Mouse (Mus musculus): ENCODE measurements at regions not wholly inside any gene's neighbourhood (a gene's known extent, or its start where the extent isn't known, plus 50 kb on each side); places are given as distances from the start of the nearest gene placed in this dataset.

DNA sequence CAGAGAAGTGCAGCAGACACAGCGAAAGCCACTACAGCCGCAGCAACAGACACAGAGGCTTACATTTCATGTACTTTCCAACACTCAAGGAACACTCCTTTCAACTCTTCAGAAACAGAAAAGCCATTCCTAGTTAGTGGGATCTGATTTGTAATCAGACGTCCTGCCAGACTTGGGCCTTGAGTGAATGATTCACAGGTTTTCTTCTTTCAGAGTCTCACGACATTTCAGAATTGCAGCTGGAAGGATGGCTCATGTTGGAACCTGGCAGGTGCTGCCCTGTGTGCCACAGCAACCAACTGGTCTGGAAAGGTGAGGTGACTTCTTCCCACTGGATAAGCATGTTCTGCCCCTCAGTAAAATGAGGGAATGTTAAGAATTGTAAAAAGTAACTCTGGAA is 149.8 kb upstream of the Zfp706 start:
- H3K4me2 ChIP-seq (replicated peaks; ENCODE audit: low read depth) = no peak overlapping the region
- no peaks in the 10 kb centered on the region for H3K27me3 ChIP-seq (replicated peaks; ENCODE audit: control insufficient read depth, insufficient read depth, low read length)
- no peaks in the 10 kb centered on the region for H3K9me3 ChIP-seq (ENCODE audit: control insufficient read depth)
- no peak overlapping the region for H3K9ac ChIP-seq (ENCODE audit: low read depth, low read length)
- no peak for ATAC-seq
- H3K4me1 ChIP-seq (replicated peaks; ENCODE audit: control insufficient read depth, insufficient read depth, low read length) = no peaks in the 10 kb centered on the region
- no peak for TF ChIP-seq CTCF (IDR thresholded peaks at IDR 0.05; ENCODE audit: low read depth)
- no peak overlapping the region for H3K4me3 ChIP-seq (ENCODE audit: low read depth, low read length)
- WGBS = 46% methylated on average over 4 of the region's 4 CpGs
- H3K36me3 ChIP-seq (ENCODE audit: control insufficient read depth, insufficient read depth) = no peaks in the 10 kb centered on the region
- H3K27ac ChIP-seq (ENCODE audit: low read depth, low read length) = no peak overlapping the region

GRCm38 (mm10) chr15:37154934-37155333 is 147.4 kb upstream of the Zfp706 start:
- ATAC-seq = no peak

GRCm38 (mm10) chr15:37153177-37153576 is 145.6 kb upstream of the Zfp706 start:
- Histone ChIP-seq H3K4me3 (ENCODE audit: low read depth, low read length) (no peak overlapping the region), H3K27me3 (replicated peaks; ENCODE audit: control insufficient read depth, insufficient read depth, low read length) (no peaks in the 10 kb centered on the region), H3K27ac (ENCODE audit: low read depth, low read length) (no peak overlapping the region), H3K36me3 (ENCODE audit: control insufficient read depth, insufficient read depth) (no peaks in the 10 kb centered on the region), H3K9ac (ENCODE audit: low read depth, low read length) (no peak overlapping the region), H3K4me1 (replicated peaks; ENCODE audit: control insufficient read depth, insufficient read depth, low read length) (no peaks in the 10 kb centered on the region), H3K4me2 (replicated peaks; ENCODE audit: low read depth) (no peak overlapping the region), H3K9me3 (ENCODE audit: control insufficient read depth) (no peaks in the 10 kb centered on the region)
- no peak for ATAC-seq
- no peak for TF ChIP-seq CTCF (IDR thresholded peaks at IDR 0.05; ENCODE audit: low read depth)
- WGBS = 76% methylated on average over 6 of the region's 6 CpGs

More at GRCm38 (mm10) chr15:37154934-37155333, 147.4 kb upstream of the Zfp706 start:
- Histone ChIP-seq H3K27ac (ENCODE audit: low read depth, low read length) (no peak overlapping the region), H3K4me3 (ENCODE audit: low read depth, low read length) (no peak overlapping the region), H3K9me3 (ENCODE audit: control insufficient read depth) (no peaks in the 10 kb centered on the region), H3K4me2 (replicated peaks; ENCODE audit: low read depth) (no peak overlapping the region), H3K9ac (ENCODE audit: low read depth, low read length) (no peak overlapping the region), H3K27me3 (replicated peaks; ENCODE audit: control insufficient read depth, insufficient read depth, low read length) (no peaks in the 10 kb centered on the region), H3K4me1 (replicated peaks; ENCODE audit: control insufficient read depth, insufficient read depth, low read length) (no peaks in the 10 kb centered on the region), H3K36me3 (ENCODE audit: control insufficient read depth, insufficient read depth) (no peaks in the 10 kb centered on the region)
- 89% methylated on average over 4 of the region's 4 CpGs for WGBS
- no peak for TF ChIP-seq CTCF (IDR thresholded peaks at IDR 0.05; ENCODE audit: low read depth)

- Histone ChIP-seq H3K4me3 (ENCODE audit: low read depth, low read length) (peak overlapping the region; percentile 56), H3K36me3 (ENCODE audit: control insufficient read depth, insufficient read depth) (no peaks in the 10 kb centered on the region), H3K4me1 (replicated peaks; ENCODE audit: control insufficient read depth, insufficient read depth, low read length) (0 out of 2 replicates have a peak, but pooled peaks cover 5% of the 10 kb centered on the region), H3K9me3 (ENCODE audit: control insufficient read depth) (no peaks in the 10 kb centered on the region), H3K4me2 (replicated peaks; ENCODE audit: low read depth) (peak overlapping the region; percentile 90), H3K27me3 (replicated peaks; ENCODE audit: control insufficient read depth, insufficient read depth, low read length) (no peaks in the 10 kb centered on the region), H3K9ac (ENCODE audit: low read depth, low read length) (peak overlapping the region; percentile 54), H3K27ac (ENCODE audit: low read depth, low read length) (peak overlapping the region; percentile 90)
- no peak for TF ChIP-seq CTCF (IDR thresholded peaks at IDR 0.05; ENCODE audit: low read depth)
- ATAC-seq = peak; percentile 91
- 1% methylated on average over 35 of the region's 35 CpGs for WGBS
Measured at GRCm38 (mm10) chr15:37135590-37136164, 128.1 kb upstream of the Zfp706 start.

- no peaks in the 10 kb centered on the region for H3K27me3 ChIP-seq (replicated peaks; ENCODE audit: control insufficient read depth, insufficient read depth, low read length)
- ATAC-seq = peak; percentile 58
- H3K4me3 ChIP-seq (ENCODE audit: low read depth, low read length) = peak overlapping the region; percentile 56
- 14% methylated on average over 20 of the region's 20 CpGs for whole genome bisulfite sequencing
- no peaks in the 10 kb centered on the region for H3K36me3 ChIP-seq (ENCODE audit: control insufficient read depth, insufficient read depth)
- peak overlapping the region; percentile 90 for H3K27ac ChIP-seq (ENCODE audit: low read depth, low read length)
- 0 out of 2 replicates have a peak, but pooled peaks cover 5% of the 10 kb centered on the region for H3K4me1 ChIP-seq (replicated peaks; ENCODE audit: control insufficient read depth, insufficient read depth, low read length)
- peak overlapping the region; percentile 90 for H3K4me2 ChIP-seq (replicated peaks; ENCODE audit: low read depth)
- no peaks in the 10 kb centered on the region for H3K9me3 ChIP-seq (ENCODE audit: control insufficient read depth)
- H3K9ac ChIP-seq (ENCODE audit: low read depth, low read length) = peak overlapping the region; percentile 54
- TF ChIP-seq CTCF (IDR thresholded peaks at IDR 0.05; ENCODE audit: low read depth) = no peak
Measured at GRCm38 (mm10) chr15:37134913-37135589, 127.5 kb upstream of the Zfp706 start.

- Histone ChIP-seq H3K4me1 (replicated peaks; ENCODE audit: control insufficient read depth, insufficient read depth, low read length) (0 out of 2 replicates have a peak, but pooled peaks cover 5% of the 10 kb centered on the region), H3K9me3 (ENCODE audit: control insufficient read depth) (no peaks in the 10 kb centered on the region), H3K27ac (ENCODE audit: low read depth, low read length) (no peak overlapping the region), H3K4me2 (replicated peaks; ENCODE audit: low read depth) (peak overlapping the region; percentile 90), H3K36me3 (ENCODE audit: control insufficient read depth, insufficient read depth) (no peaks in the 10 kb centered on the region), H3K27me3 (replicated peaks; ENCODE audit: control insufficient read depth, insufficient read depth, low read length) (no peaks in the 10 kb centered on the region), H3K9ac (ENCODE audit: low read depth, low read length) (no peak overlapping the region), H3K4me3 (ENCODE audit: low read depth, low read length) (no peak overlapping the region)
- no peak for ATAC-seq
- no peak for TF ChIP-seq CTCF (IDR thresholded peaks at IDR 0.05; ENCODE audit: low read depth)
- WGBS = 48% methylated on average over 4 of the region's 4 CpGs
Measured at GRCm38 (mm10) chr15:37134386-37134785, 126.8 kb upstream of the Zfp706 start.
